Mouse (Mus musculus): ENCODE measurements around the gene Ferd3l. TPM values are rescaled to one million over a fixed set of nuclear protein-coding genes. Genes with fewer than 3 reads are reported as not detected.

Gene Ferd3l
- not detected in 2 replicates for polyA plus RNA-seq (2016; fragmentation: Nextera tagmentation; extraction: Ambion mirVana)

- peaks cover 39% of the 10 kb centered on the region for H3K27me3 ChIP-seq (ENCODE audit: insufficient read depth, poor library complexity, severe bottlenecking)
- under 1% methylated on average over 39 of the region's 39 CpGs for WGBS
Observed at GRCm38 (mm10) chr12:33928331-33929192, at the start of gene Ferd3l. Gene Ferd3l, plus strand, starts transcription at chr12:33928425.

DNA sequence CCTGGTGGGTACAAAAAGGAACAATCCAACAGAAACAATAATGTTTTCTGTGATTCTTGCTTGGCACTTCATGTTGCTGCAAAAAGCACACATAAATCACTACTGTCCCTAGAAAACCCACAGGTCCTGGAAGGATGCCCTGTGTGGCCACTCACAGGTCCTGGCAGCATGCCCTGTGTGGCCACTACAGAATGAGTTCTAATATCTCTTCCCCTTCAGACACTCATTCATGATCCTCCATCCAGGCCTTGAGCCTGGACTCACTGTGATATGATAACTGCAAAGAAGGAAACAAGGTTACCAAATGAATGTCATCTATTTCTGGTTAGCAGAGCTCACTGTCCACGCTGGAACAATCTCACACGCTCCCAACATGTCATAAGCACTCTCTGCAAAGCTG, 34.3 kb upstream of the Ferd3l start:
- Histone ChIP-seq H3K4me3 (no peak overlapping the region), H3K9me3 (no peaks in the 10 kb centered on the region), H3K4me1 (no peaks in the 10 kb centered on the region), H3K27me3 (ENCODE audit: insufficient read depth, poor library complexity, severe bottlenecking) (no peaks in the 10 kb centered on the region), H3K36me3 (no peaks in the 10 kb centered on the region), H3K27ac (no peak overlapping the region)
- no peak for DNase-seq (ENCODE audit: low spot score)
- 66% methylated on average over 2 of the region's 2 CpGs for WGBS

More at GRCm38 (mm10) chr12:33928331-33929192, at the start of gene Ferd3l:
- no peaks in the 10 kb centered on the region for H3K36me3 ChIP-seq
- DNase-seq (ENCODE audit: low spot score): no peak
- H3K4me3 ChIP-seq: peak within 1 kb of the TSS; percentile 51
- no peaks in the 10 kb centered on the region for H3K9me3 ChIP-seq
- H3K4me1 ChIP-seq: peaks cover 8% of the 10 kb centered on the region; the same call in 1 of the 2 replicates
- H3K27ac ChIP-seq: no peak within 1 kb of the TSS

DNA sequence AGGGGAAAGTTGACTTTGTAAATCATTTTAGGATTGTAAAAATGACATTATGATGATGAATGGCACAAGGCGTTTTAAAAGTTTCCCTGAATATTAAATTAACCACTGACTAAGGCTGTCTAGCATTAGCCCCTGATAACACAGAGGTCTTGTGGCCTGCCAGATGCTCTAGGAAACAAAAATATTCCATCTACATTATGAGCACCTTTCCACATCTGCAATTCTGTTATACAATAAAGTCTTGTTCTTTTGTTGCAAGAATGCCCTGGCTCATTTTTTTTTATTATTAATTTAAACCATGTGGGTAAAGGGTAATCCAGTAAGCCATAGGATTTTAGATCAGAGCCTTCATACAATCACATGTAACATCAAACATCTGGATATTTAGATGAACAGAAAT, 33.6 kb upstream of the Ferd3l start:
- Histone ChIP-seq H3K27ac (no peak overlapping the region), H3K36me3 (no peaks in the 10 kb centered on the region), H3K27me3 (ENCODE audit: insufficient read depth, poor library complexity, severe bottlenecking) (no peaks in the 10 kb centered on the region), H3K4me3 (no peak overlapping the region), H3K4me1 (no peaks in the 10 kb centered on the region), H3K9me3 (no peaks in the 10 kb centered on the region)
- WGBS: 56% methylated on average over 1 of the region's 1 CpGs
- DNase-seq (ENCODE audit: low spot score): no peak

GRCm38 (mm10) chr12:33926751-33927150, 1.5 kb upstream of the Ferd3l start:
- peaks cover 39% of the 10 kb centered on the region for H3K27me3 ChIP-seq (ENCODE audit: insufficient read depth, poor library complexity, severe bottlenecking)
- H3K4me3 ChIP-seq: no peak overlapping the region
- peaks cover 8% of the 10 kb centered on the region; the same call in 1 of the 2 replicates for H3K4me1 ChIP-seq
- H3K36me3 ChIP-seq: no peaks in the 10 kb centered on the region
- H3K27ac ChIP-seq: no peak overlapping the region
- 10% methylated on average over 3 of the region's 3 CpGs for WGBS
- no peak for DNase-seq (ENCODE audit: low spot score)
- no peaks in the 10 kb centered on the region for H3K9me3 ChIP-seq

DNA sequence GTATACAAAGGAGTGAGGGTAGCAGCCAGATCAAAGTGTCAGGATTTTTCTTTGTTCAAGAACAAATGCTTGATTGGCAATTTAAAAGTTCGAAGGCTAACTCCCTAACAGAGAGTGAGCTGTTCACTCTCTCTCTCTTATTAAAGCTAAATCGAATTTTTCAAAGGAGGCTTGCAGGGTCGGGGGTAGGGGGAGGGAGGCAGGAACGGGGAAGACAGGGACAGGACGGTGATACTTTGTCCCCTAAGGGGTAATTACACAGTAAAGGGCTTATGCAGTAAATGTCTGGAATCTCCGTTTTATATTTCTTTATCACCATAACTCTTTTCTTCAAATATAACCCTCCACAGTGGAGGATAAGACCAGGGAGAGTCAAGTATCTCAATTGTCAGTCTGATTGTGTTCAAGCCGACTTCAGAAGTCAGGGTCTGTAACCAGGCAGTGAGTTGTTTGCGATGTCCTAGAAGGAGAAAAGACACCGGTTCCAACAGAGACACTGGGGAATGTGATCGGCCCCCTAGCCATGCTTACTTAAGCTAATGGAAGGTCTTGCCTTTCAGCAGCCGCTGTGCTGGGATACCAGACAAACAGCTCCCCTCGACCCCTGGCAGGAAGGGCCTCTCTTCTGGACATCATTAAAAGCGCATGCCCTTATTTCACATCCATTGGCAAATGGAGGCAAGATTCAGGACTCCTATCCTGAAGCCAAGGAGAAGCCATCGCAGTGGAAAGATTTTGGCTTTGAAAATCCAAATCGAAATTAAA, 709 bp upstream of the Ferd3l start:
- 3% methylated on average over 15 of the region's 15 CpGs for WGBS
- H3K36me3 ChIP-seq: no peaks in the 10 kb centered on the region
- H3K27me3 ChIP-seq (ENCODE audit: insufficient read depth, poor library complexity, severe bottlenecking): peaks cover 39% of the 10 kb centered on the region
- H3K9me3 ChIP-seq: no peaks in the 10 kb centered on the region
- H3K27ac ChIP-seq: no peak overlapping the region
- H3K4me3 ChIP-seq: no peak overlapping the region
- no peak for DNase-seq (ENCODE audit: low spot score)
- peaks cover 8% of the 10 kb centered on the region; the same call in 1 of the 2 replicates for H3K4me1 ChIP-seq

GRCm38 (mm10) chr12:33952843-33953242, 24.6 kb downstream of the Ferd3l start:
- no peaks in the 10 kb centered on the region for H3K36me3 ChIP-seq
- no peak for DNase-seq (ENCODE audit: low spot score)
- 6% methylated on average over 3 of the region's 3 CpGs for WGBS
- no peak overlapping the region for H3K4me3 ChIP-seq
- H3K27ac ChIP-seq: no peak overlapping the region
- H3K4me1 ChIP-seq: peaks cover 15% of the 10 kb centered on the region
- no peaks in the 10 kb centered on the region for H3K9me3 ChIP-seq
- H3K27me3 ChIP-seq (ENCODE audit: insufficient read depth, poor library complexity, severe bottlenecking): peaks cover 42% of the 10 kb centered on the region; the same call in 1 of the 2 replicates

- Histone ChIP-seq H3K27ac (no peak overlapping the region), H3K4me1 (peaks cover 22% of the 10 kb centered on the region), H3K36me3 (no peaks in the 10 kb centered on the region), H3K4me3 (no peak overlapping the region), H3K9me3 (no peaks in the 10 kb centered on the region), H3K27me3 (ENCODE audit: insufficient read depth, poor library complexity, severe bottlenecking) (peaks cover 60% of the 10 kb centered on the region)
- no peak for DNase-seq (ENCODE audit: low spot score)
- 12% methylated on average over 8 of the region's 8 CpGs for WGBS
Observed at GRCm38 (mm10) chr12:33954931-33955565, 26.8 kb downstream of the Ferd3l start.

DNA sequence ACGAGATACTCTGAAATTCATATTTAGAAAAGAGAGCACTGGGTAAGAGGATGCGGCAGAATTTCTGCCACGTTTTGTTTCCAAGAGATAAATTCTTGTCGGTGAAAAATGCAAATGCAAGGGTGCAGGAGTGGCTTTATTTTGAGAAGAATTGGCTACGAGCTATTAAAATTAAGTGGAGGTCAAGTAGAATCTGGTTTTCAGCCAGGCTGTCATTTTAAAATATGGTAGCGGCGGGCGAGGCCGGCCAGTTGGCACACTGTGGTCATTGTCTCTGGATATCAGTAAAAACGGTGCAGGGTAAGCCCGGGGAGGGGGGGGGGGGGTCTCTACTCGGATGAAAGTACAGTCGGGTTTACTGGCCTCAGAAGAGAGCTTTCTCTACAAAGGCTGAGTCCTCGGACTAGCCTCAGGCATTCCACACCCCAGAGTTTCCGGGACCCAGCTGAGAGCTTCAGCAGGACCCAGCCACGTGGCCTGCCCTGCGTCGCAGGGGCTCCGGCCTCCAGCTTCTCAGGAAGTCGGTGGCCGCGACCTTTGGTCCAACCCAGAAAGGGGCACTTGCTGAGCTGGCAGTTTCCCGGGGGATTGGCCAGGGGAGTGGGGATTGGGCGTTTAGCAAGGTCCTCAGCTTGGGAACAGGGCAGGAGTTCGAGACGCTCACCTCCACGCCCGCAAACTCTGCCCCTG, 27.5 kb downstream of the Ferd3l start:
- H3K9me3 ChIP-seq: no peaks in the 10 kb centered on the region
- peak; percentile 86 for DNase-seq (ENCODE audit: low spot score)
- WGBS: 3% methylated on average over 28 of the region's 28 CpGs
- H3K4me3 ChIP-seq: peak overlapping the region; percentile 46
- peaks cover 22% of the 10 kb centered on the region for H3K4me1 ChIP-seq
- H3K27me3 ChIP-seq (ENCODE audit: insufficient read depth, poor library complexity, severe bottlenecking): peaks cover 67% of the 10 kb centered on the region
- peak overlapping the region; percentile 78 for H3K27ac ChIP-seq
- no peaks in the 10 kb centered on the region for H3K36me3 ChIP-seq

- Histone ChIP-seq H3K27ac (peak overlapping the region; percentile 93), H3K9me3 (no peaks in the 10 kb centered on the region), H3K36me3 (no peaks in the 10 kb centered on the region), H3K4me1 (peaks cover 22% of the 10 kb centered on the region), H3K27me3 (ENCODE audit: insufficient read depth, poor library complexity, severe bottlenecking) (peaks cover 77% of the 10 kb centered on the region), H3K4me3 (peak overlapping the region; percentile 83)
- no peak for DNase-seq (ENCODE audit: low spot score)
- under 1% methylated on average over 43 of the region's 43 CpGs for WGBS
Observed at GRCm38 (mm10) chr12:33956576-33957399, 28.6 kb downstream of the Ferd3l start.

DNA sequence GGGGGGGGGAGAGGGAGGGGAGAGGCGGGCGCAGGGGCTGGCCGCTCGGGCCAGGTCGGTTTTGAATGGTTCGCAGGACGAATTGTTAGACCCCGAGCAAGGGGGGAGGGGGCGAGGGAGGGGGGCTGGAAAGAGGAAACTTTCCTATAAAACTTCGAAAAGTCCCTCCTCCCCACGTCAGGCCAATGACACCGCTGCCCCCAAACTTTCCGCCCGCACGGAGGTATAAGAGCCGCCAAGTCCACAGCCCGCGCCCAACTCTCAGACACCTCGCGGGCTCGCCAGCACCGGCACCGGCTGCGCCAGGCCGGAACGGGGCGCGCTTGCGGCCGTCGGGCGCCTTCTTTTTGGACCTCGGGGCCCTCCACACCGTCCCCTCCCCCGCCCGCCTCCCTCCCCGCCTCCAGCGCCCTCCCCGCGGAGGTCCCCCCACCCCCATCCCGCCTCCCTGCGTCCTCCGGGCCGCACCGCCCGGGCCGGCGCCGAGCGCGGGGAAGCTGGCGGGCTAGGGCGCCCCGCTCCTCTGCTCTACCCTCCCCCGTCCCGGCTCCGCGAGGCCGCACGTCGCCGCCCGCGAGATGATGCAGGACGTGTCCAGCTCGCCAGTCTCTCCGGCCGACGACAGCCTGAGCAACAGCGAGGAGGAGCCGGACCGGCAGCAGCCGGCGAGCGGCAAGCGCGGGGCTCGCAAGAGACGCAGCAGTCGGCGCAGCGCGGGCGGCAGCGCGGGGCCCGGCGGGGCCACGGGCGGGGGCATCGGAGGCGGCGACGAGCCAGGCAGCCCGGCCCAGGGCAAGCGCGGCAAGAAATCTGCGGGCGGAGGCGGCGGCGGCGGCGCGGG, 29.4 kb downstream of the Ferd3l start, which contains the start of gene Twist1:
TSS of gene Twist1 (plus strand) at position 272 of the 841 bp plus-strand sequence.
- peaks cover 85% of the 10 kb centered on the region for H3K27me3 ChIP-seq (ENCODE audit: insufficient read depth, poor library complexity, severe bottlenecking)

More for the DNA sequence above, 29.4 kb downstream of the Ferd3l start, which contains the start of gene Twist1:
- Histone ChIP-seq H3K36me3 (no peaks in the 10 kb centered on the region), H3K27ac (peak within 1 kb of the TSS; percentile 93), H3K4me3 (peak within 1 kb of the TSS; percentile 83), H3K9me3 (no peaks in the 10 kb centered on the region), H3K4me1 (peaks cover 25% of the 10 kb centered on the region)
- WGBS: 2% methylated on average over 90 of the region's 105 CpGs
- DNase-seq (ENCODE audit: low spot score): peak; percentile 88

All from heart, embryonic 10.5 days (tissue).